Mouse (Mus musculus) midbrain, postnatal 0 days (tissue): ENCODE measurements at regions not wholly inside any gene's neighbourhood (a gene's known extent, or its start where the extent isn't known, plus 50 kb on each side); places are given as distances from the start of the nearest gene placed in this dataset.
"Not testable (repeated sequence)": the region's sequence is repeated elsewhere in the genome, so short reads cannot be mapped to it uniquely, and the experiment has no call there.

Experiments
- ATAC-seq: fragments of 200-750 bp; cut with Nextera tagmentation; 2 replicates; pipeline ENCODE4 v1.8.0; 2017; ENCODE audit warnings: moderate number of reproducible peaks, mild to moderate bottlenecking, moderate TSS enrichment, moderate library complexity; ENCODE audit not compliant: low FRiP score
- DNase-seq: peaks from one replicate; pipeline ENCODE4 v3.0.0-alpha.2; 2015; ENCODE audit warnings: low spot score
- H3K27ac ChIP-seq: fragments of 300-500 bp; sonication (generic); 2 replicates; pipeline ENCODE4 v1.5.1; 2014; ENCODE audit warnings: low read depth, mild to moderate bottlenecking, low read length, mixed read lengths
- H3K27me3 ChIP-seq: fragments of 300-500 bp; sonication (generic); 2 replicates; pipeline ENCODE4 v1.6.1; 2014; ENCODE audit warnings: low read length, control low read depth, mixed read lengths; ENCODE audit not compliant: insufficient read depth
- H3K36me3 ChIP-seq: fragments of 300-500 bp; sonication (generic); 2 replicates; pipeline ENCODE4 v1.6.1; 2014; ENCODE audit warnings: low read length, control low read depth, mixed read lengths; ENCODE audit not compliant: insufficient read depth
- H3K4me1 ChIP-seq: fragments of 300-500 bp; sonication (generic); 2 replicates; pipeline ENCODE4 v1.6.1; 2014; ENCODE audit warnings: mild to moderate bottlenecking, control low read depth, antibody characterized with exemption, low read length, mixed read lengths; ENCODE audit not compliant: insufficient read depth
- H3K4me2 ChIP-seq: fragments of 300-500 bp; sonication (generic); 2 replicates; pipeline ENCODE4 v1.6.1; 2014; ENCODE audit warnings: low read depth, mild to moderate bottlenecking, low read length, mixed read lengths; ENCODE audit not compliant: poor library complexity, severe bottlenecking
- H3K4me3 ChIP-seq: fragments of 300-500 bp; sonication (generic); 2 replicates; pipeline ENCODE4 v1.5.1; 2014; ENCODE audit warnings: low read depth, mild to moderate bottlenecking, low read length, moderate library complexity
- H3K9ac ChIP-seq: fragments of 300-500 bp; sonication (generic); replicated peaks from 2 replicates; pipeline ENCODE4 v1.6.1; 2014; ENCODE audit warnings: mild to moderate bottlenecking, low read length, moderate library complexity, mixed read lengths; ENCODE audit not compliant: poor library complexity, severe bottlenecking
- H3K9me3 ChIP-seq: fragments of 300-500 bp; sonication (generic); 2 replicates; pipeline ENCODE4 v1.6.1; 2016; ENCODE audit warnings: low read length, control low read depth
- CTCF ChIP-seq: IDR thresholded peaks from 2 replicates; pipeline ENCODE4 v1.5.1; 2016; ENCODE audit warnings: antibody characterized with exemption, mild to moderate bottlenecking
- WGBS: fragments of 180-500 bp; shearing (Covaris S2); extraction: QIAGEN DNeasy Blood & Tissue Kit; methylation state at CpG from one replicate; pipeline ENCODE4 v1.1.7; 2014; 5-methylcytosine and 5-hydroxymethylcytosine counted together

GRCm38 (mm10) chr8:57086811-57087210, 234.0 kb upstream of the Hand2 start:
- DNase-seq (no peak), ATAC-seq (no peak)
- H3K4me1 ChIP-seq = no peaks in the 10 kb centered on the region
- H3K9ac ChIP-seq = no peak overlapping the region
- no peak overlapping the region for H3K27ac ChIP-seq
- no peak overlapping the region for H3K4me2 ChIP-seq
- H3K27me3 ChIP-seq = no peaks in the 10 kb centered on the region
- H3K36me3 ChIP-seq = no peaks in the 10 kb centered on the region
- no peaks in the 10 kb centered on the region for H3K9me3 ChIP-seq
- no peak for TF ChIP-seq CTCF
- no peak overlapping the region for H3K4me3 ChIP-seq
- 70% methylated on average over 3 of the region's 3 CpGs for WGBS

GRCm38 (mm10) chr8:57092403-57092802, 228.4 kb upstream of the Hand2 start:
- no peak for TF ChIP-seq CTCF
- Histone ChIP-seq H3K36me3 (no peaks in the 10 kb centered on the region), H3K27ac (no peak overlapping the region), H3K27me3 (no peaks in the 10 kb centered on the region), H3K4me2 (no peak overlapping the region), H3K4me3 (no peak overlapping the region), H3K9ac (no peak overlapping the region), H3K4me1 (no peaks in the 10 kb centered on the region), H3K9me3 (no peaks in the 10 kb centered on the region)
- DNase-seq (no peak), ATAC-seq (no peak)
- 98% methylated on average over 4 of the region's 4 CpGs for WGBS

DNA sequence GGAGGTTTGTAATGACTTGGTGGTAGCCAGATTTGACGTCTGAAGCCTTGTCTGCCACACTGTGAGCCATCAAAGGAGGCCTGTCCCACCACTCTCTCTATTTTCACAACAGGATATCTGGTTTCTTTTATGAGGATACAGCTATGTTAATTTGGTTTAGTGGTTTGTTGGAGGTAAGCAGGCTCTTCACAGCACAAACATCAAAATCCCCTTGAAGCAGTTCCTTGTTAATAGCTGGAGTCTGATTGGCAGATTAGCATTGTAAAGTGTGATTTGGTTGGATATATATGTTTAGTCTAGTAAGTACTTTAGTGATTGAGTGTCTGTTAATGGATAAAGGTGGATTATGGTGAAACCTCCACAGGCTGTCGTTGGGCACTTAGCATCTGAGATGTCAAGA, 225.6 kb upstream of the Hand2 start:
- DNase-seq (no peak), ATAC-seq (no peak)
- no peak overlapping the region for H3K9ac ChIP-seq
- no peaks in the 10 kb centered on the region for H3K27me3 ChIP-seq
- no peak for TF ChIP-seq CTCF
- no peak overlapping the region for H3K27ac ChIP-seq
- no peaks in the 10 kb centered on the region for H3K9me3 ChIP-seq
- no peak overlapping the region for H3K4me2 ChIP-seq
- 48% methylated on average over 2 of the region's 2 CpGs for WGBS
- H3K4me1 ChIP-seq = no peaks in the 10 kb centered on the region
- H3K4me3 ChIP-seq = no peak overlapping the region
- no peaks in the 10 kb centered on the region for H3K36me3 ChIP-seq

DNA sequence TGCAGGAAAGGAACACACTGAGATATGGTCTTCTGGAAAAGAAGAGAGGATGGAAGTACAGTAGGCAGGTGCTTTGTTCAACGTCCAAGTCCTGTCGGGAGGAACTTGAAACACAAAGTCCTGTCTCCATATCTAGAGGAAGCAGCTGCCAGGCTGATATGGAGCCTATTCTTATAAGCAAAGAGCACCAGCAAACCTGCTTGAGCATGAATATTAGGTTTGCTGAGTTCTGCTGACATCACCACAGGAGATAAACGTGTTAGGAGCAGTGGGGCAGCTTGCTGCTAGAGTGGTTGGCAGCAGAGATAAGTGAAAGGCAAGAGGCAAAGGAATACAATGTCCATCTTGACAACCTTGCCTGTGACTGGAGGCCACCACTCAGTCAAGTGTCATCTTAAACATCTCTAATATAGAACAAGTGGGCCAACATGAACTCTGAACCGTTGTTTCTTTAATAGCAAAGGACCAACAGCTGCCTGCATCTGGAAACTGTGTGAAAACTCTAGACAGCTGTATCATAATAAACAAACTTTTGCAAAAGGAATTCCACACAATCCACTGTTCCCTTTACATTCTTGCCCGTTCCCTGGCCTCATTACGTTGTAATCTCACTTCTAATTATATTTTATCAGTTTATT, 209.9 kb upstream of the Hand2 start:
- not testable (repeated sequence) for H3K4me3 ChIP-seq, ATAC-seq
- WGBS = 86% methylated on average over 2 of the region's 6 CpGs

DNA sequence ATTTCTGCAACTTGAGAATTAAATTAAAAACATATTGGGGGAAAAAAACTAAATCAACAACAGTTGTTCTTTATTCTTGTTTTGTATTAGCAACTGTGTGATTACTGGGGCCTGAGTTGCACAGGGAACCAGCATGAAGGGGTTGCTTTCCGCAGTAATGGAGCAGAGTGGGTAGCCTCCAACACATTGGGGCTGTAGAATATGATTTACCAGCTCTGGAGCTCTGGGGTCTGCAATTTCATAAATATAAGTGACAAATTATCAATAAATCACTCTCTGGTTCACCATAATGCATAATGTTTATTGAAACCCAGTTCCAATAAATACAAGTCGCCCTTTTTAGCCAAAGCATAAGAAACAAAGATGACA, 209.4 kb upstream of the Hand2 start:
- 71% methylated on average over 2 of the region's 2 CpGs for WGBS
- Histone ChIP-seq H3K27ac (no peak overlapping the region), H3K4me1 (no peaks in the 10 kb centered on the region), H3K36me3 (no peaks in the 10 kb centered on the region), H3K4me2 (no peak overlapping the region), H3K9ac (no peak overlapping the region), H3K27me3 (no peaks in the 10 kb centered on the region), H3K9me3 (no peaks in the 10 kb centered on the region), H3K4me3 (no peak overlapping the region)
- DNase-seq = no peak
- no peak for ATAC-seq
- no peak for TF ChIP-seq CTCF

More for the DNA sequence above, 209.9 kb upstream of the Hand2 start:
- H3K4me2 ChIP-seq, H3K27ac ChIP-seq, H3K36me3 ChIP-seq, H3K27me3 ChIP-seq, H3K4me1 ChIP-seq, DNase-seq, H3K9ac ChIP-seq, H3K9me3 ChIP-seq: not testable (repeated sequence)

GRCm38 (mm10) chr8:57113915-57114314, 206.9 kb upstream of the Hand2 start:
- Histone ChIP-seq H3K9me3 (no peaks in the 10 kb centered on the region), H3K27me3 (no peaks in the 10 kb centered on the region), H3K4me1 (no peaks in the 10 kb centered on the region), H3K4me3 (no peak overlapping the region), H3K36me3 (no peaks in the 10 kb centered on the region), H3K4me2 (no peak overlapping the region), H3K27ac (no peak overlapping the region), H3K9ac (no peak overlapping the region)
- no peak for ATAC-seq
- no peak for TF ChIP-seq CTCF
- 74% methylated on average over 2 of the region's 2 CpGs for WGBS
- DNase-seq = no peak
